Mouse (Mus musculus): ENCODE results near the gene Slc12a4.
"Not testable (repeated sequence)": the region's sequence is repeated elsewhere in the genome, so short reads cannot be mapped to it uniquely, and the experiment has no call there.

The Slc12a4 gene

GRCm38 (mm10) chr8:105965905-105966341 is at the start of gene Slc12a4:
Gene Slc12a4, minus strand, starts transcription at chr8:105966097.
- DNase-seq (ENCODE audit: low read depth) = peak; percentile 70

DNA sequence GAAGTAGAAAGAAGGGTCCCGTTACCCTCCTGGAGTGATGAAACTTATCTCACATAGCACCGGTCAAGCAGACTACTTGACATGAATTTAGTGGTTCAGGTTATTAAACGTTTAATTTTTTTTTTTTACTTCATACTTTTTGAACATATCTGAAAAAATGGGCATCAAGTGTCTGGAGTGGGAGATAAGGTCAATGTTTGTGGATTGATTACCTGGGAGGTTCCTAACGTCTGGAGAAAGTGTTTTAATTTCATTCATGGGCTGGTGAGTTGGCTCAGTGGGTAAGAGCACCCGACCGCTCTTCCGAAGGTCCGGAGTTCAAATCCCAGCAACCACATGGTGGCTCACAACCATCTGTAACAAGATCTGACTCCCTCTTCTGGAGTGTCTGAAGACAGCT is 46.3 kb upstream of the Slc12a4 start:
- DNase-seq (ENCODE audit: low read depth) = not testable (repeated sequence)

GRCm38 (mm10) chr8:106011643-106011986 is 45.7 kb upstream of the Slc12a4 start, which contains the start of gene Ddx28:
Gene Ddx28, minus strand, starts transcription at chr8:106011882.
- DNase-seq (ENCODE audit: low read depth) = no peak

DNA sequence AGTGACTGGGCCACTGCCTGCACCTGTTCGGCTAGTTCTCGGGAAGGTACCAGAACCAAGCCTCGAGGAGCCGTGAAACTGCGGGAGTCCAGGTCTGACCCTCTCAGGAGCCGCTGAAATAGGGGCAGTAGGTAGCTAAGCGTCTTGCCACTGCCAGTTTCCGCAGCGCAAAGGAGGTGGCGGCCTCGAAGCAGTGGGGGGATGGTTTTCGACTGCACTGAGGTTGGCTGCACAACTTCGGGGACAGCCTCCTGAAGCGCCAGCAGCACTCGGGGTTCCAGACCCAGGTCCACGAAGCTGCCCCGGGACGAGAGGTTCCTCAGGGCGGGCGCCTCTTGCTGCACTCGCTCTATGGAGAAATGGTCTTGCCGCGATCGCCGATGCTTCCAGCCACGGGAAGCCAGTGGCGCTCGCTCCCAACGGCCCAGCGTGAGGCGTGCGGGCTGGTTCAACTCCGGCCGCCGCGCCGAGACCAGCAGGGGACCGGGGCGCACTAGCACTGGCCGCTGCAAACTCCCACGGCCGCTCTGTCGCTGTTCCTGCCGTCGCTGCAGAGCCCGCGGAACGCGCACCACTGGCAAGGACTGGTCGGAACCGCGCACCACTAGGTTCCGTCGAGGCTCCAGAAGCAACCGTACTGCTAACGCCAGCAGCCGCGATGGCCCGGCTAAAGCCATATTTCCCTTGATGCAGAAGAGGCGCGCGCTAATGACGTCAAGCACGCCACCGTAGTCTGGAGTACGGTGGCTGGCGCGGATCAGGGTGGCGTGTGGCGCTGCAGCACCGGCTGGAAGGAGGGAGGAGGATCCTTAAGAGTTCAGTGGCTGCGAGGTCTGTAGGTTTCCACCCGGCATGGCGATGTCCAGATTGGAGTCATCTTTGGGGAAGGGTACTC is 45.1 kb upstream of the Slc12a4 start:
- DNase-seq (ENCODE audit: low read depth) = peak; percentile 91

GRCm38 (mm10) chr8:106007891-106008290 is 42.0 kb upstream of the Slc12a4 start:
- not testable (repeated sequence) for DNase-seq (ENCODE audit: low read depth)

DNA sequence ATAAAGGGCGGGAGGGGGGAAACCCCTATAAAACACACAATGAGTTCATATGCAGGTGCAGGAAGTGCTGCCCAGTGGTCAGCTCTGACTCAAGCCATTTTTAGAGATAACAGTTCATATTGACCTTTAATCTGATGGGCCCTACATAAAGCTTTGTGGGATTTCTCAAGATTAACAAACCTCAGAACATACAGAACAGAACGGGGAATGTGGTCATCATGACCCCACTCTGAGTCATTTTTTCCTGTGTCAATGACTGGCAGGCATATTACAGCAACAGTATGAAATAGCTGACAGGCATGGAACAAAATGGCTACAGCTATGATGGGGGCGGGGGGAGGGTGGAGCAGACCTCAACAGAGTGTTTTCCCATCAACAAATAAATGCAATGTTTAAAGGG is 41.2 kb upstream of the Slc12a4 start:
- DNase-seq (ENCODE audit: low read depth) = no peak

GRCm38 (mm10) chr8:106006413-106006812 is 40.5 kb upstream of the Slc12a4 start:
- DNase-seq (ENCODE audit: low read depth) = no peak

DNA sequence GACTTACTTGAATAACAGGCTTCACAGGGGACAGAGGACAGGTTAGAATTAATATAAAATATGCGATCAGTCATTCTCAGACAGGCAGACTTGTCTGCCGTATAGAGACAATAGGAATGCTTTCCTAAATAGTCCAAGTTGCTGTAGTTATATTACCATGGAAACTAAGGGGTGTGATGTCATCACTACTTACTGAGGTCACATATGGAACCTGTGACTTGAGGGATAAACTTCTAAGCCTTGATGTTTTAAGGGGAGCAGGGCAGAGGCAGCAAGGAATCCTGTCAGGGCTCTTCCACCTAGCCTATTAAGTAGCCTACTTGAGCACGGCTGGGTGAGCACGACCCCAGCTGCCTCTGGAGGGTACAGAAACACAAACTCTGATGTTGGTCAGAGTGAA is 40.0 kb upstream of the Slc12a4 start, which contains the start of gene Dpep2nb:
Gene Dpep2nb (minus strand): TSS at position 101 of the 400 bp plus-strand sequence.
- no peak for DNase-seq (ENCODE audit: low read depth)

DNA sequence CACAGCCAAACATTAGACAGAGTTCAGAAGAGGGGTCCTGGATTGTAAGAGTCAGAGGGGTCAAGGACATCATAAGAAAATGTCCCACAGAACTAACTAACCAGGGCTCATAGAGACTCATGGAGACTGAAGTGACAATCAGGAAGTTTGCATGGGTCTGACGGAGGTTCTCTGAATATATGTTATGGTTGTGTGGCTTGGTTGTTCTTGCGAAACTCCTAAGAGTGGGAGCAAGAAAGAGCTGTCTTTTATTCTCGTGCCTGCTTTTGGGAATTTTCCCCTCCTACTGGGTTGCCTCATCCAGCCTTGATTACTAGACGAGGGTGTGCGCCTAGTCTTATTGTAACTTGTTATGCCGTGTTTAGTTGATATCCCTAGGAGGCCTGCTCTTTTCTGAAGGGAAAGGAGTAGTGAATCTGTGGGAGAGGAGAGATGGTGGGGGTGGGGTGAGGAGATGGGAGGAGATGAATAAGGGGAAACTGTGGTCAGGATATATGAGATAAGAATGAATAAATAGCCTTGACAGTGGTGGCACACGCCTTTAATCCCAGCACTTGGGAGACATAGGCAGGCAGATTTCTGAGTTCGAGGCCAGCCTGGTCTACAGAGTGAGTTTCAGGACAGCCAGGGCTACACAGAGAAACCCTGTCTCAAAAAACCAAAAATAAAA is 38.8 kb upstream of the Slc12a4 start:
- no peak for DNase-seq (ENCODE audit: low read depth)

- no peak for DNase-seq (ENCODE audit: low read depth)
Measured at GRCm38 (mm10) chr8:106001908-106002307, 36.0 kb upstream of the Slc12a4 start.

GRCm38 (mm10) chr8:105998971-105999370 is 33.1 kb upstream of the Slc12a4 start:
- DNase-seq (ENCODE audit: low read depth) = no peak

GRCm38 (mm10) chr8:105996359-105996758 is 30.5 kb upstream of the Slc12a4 start:
- no peak for DNase-seq (ENCODE audit: low read depth)

DNA sequence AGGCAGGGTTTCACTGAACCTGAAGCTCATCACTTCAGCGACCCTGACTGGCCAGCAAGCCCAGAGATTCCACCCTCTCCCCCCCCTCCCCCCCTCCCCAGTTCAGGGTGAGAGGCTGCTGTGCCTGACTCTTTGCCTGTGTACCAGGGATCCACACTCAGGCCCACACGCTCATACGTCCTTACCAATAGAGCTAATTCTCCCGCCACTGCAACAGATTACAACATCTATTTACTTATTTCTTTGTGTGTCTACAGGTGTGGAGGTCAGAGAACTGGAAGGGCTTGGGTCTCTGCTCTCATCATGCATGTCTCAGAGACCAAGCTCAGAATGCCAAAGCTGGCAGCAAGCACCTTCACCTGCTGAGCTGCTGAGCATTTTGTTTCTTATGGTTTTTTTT is 27.3 kb upstream of the Slc12a4 start:
- DNase-seq (ENCODE audit: low read depth) = no peak

DNA sequence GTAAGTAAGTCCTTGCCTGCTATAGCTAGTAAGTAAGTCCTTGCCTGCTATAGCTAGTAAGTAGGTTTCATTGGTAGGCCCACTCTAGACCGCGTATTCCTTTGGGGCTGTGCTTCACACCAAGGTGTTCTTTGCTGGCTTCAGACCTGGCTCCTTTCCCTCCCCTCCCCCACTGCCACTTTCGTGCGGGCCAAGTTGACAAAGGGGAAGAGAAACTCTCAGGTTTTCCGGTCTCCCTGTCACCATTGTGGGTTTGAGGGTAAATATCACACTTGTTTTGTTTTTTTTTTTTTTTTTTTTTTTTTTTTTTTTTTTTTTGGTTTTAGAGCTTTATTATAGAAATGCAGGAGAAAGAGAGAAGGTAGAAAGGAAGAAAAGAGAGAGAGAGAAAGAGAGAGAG is 26.6 kb upstream of the Slc12a4 start:
- DNase-seq (ENCODE audit: low read depth) = peak; percentile 72

DNA sequence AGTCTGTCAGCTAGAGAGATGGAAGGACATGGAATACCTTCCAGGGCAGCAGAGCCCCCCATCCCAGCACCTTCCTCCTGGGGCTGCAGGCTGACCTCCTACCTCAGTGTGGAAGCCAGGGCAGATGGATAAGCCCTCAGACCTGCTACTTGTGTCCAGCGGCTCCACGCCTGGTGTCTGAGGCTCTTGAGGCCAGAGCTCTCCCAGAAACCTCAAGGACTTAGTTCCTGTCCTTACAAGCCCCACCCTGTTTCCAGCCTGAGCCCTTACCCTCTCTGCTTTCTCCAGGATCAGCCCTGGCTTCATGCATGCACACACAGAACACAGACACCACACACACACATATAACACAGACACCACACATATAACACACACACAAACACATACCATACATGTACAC is 25.6 kb upstream of the Slc12a4 start:
- DNase-seq (ENCODE audit: low read depth) = peak; percentile 42

GRCm38 (mm10) chr8:105990856-105991387 is 25.0 kb upstream of the Slc12a4 start, which contains the start of gene Dus2:
Gene Dus2, plus strand, starts transcription at chr8:105991337.
- peak; percentile 93 for DNase-seq (ENCODE audit: low read depth)

DNA sequence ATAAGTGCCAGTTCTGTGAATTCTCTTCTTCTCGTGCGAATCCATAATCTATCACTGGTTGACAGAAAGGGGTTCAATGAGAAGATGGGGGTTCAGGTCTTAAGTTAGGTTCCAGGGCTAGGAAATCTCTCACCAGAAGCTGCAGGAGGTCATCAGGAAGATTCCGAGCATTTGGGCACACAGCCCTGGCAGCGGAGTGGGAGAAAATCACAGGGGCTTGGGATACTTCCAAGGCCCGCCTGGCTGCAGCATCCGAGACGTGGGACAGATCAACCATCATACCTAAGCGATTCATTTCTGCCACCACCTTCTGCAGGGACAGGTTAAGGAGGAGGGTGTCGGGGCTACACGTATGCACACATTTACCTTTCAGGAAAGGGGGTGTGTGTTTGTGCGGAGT is 22.6 kb upstream of the Slc12a4 start:
- DNase-seq (ENCODE audit: low read depth) = no peak

DNA sequence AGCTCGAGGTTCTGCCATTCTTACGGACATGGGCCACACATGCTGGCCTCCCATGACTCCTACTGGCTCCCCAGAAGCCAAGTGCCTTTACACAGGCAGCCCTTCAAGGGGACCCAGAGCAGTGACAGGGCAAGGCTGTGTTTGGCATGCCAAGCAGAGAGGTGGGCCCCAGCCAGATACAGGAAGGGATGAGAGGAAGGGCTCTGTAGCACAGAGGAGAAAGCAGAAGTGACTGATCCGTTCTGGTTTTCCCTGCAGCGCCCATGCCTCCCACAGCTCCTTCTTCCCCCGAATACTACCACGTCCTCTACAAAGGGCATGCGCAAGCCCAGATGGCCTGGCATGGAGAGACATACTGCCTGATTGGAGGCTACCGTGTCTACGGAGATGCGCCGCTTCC is 17.5 kb upstream of the Slc12a4 start:
- DNase-seq (ENCODE audit: low read depth) = not testable (repeated sequence)

- DNase-seq (ENCODE audit: low read depth) = no peak
Measured at GRCm38 (mm10) chr8:105981146-105981545, 15.2 kb upstream of the Slc12a4 start.

GRCm38 (mm10) chr8:105979325-105979724 is 13.4 kb upstream of the Slc12a4 start, which contains the start of gene Dpep3:
Gene Dpep3, minus strand, starts transcription at chr8:105979429.
- no peak for DNase-seq (ENCODE audit: low read depth)

- DNase-seq (ENCODE audit: low read depth) = no peak
Measured at GRCm38 (mm10) chr8:105975363-105975762, 9.5 kb upstream of the Slc12a4 start.

DNA sequence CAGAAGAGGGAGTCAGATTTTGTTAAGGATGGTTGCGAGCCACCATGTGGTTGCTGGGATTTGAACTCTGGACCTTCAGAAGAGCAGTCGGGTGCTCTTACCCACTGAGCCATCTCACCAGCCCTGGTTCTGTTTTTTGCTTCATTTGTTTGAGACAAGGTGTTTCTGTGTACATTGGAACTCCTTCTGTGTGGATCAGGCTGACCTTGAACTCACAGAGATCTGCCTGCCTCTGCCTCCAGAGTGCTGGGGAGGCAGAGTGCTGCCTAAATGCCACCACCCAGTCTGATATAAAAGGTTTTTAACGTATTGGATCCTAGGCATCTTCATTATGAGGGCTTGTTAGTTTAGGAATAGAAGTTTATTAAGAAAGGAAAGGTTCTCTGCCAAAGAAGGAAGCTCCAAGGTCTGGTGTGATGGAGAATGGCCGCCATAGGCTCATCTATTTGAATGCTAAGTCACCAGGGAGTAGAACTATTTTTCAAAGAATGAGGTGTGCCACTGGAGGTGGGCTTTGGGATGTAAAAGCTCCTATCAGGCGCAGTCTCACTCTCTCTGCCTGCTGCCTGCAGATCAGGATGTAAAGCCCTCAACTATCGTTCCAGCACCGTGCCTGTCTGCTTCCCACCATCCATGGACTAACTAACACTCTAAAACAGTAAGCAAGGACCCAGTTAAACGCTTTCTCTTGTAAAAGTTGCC is 5.3 kb upstream of the Slc12a4 start:
- DNase-seq (ENCODE audit: low read depth) = no peak

Data from naive thymus-derived CD4-positive, alpha-beta T cell, adult 2 months (primary cell).